Mouse (Mus musculus) erythroblast, adult 5-6 weeks (primary cell): ENCODE results near the gene Fam185a. TPM values are rescaled to one million over a fixed set of nuclear protein-coding genes. Genes with fewer than 3 reads are reported as not detected.

Experiments
- ATAC-seq: replicated peaks from 2 replicates; pipeline ENCODE4 v1.8.0; 2016; ENCODE audit warnings: moderate number of reproducible peaks, mild to moderate bottlenecking, moderate TSS enrichment, inconsistent platforms; ENCODE audit not compliant: poor library complexity, low FRiP score, severe bottlenecking
- total RNA-seq, 2 experiments: library from RNA; stranded (forward) in 1 of 2; stranded (reverse) in 1 of 2; fragments of 150-400 nt in 1 of 2; fragments of 200-764, 138-1000 nt in 1 of 2; gene quantifications; 2 replicates each; pipeline versions ENCODE4 v1.2.3 to v1.2.4; 2015 to 2017; ENCODE audit warnings: low replicate concordance in 2 of 2

Fam185a gene
- total RNA-seq, 2 experiments from 2014 or later, result 0.51 to 0.96 TPM

DNA sequence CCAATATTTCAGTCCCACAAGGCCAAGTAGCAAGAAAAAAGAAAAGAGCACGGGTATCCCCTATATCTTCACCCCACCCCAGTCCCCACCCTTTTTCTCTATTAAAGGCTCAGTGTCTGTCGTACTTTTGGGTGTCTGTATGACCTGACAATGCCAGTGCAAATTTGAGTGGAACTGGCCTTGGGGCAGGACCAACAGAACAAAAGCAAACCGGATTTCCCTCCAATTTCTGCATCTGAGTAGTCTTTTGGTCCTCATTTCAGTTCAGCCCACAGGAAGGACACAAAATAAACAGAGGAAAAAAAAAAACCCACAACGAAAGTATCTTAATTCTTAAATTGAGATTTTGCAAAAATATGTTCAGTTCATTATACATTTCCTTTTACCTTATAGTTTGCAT is 6.1 kb upstream of the Fam185a start:
- ATAC-seq, result no peak

DNA sequence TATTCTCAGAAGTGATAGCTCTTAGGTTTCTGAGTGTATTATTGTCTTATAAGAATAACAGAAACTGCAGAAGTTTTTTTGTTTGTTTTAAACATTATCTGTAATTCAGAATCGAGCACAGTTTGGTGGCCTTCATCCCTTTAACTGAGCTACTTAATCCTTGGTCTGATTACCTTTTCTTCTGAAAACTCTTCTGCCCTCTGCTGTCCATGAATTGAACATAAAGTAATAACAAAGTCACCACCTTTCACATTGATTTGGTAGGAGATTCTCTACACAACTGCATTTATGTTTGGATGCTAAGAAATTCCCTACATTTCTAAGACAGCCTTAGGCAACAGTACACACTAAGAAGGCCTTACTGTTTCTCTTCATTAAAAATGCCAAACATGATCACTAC is 4.1 kb upstream of the Fam185a start:
- ATAC-seq, result no peak

DNA sequence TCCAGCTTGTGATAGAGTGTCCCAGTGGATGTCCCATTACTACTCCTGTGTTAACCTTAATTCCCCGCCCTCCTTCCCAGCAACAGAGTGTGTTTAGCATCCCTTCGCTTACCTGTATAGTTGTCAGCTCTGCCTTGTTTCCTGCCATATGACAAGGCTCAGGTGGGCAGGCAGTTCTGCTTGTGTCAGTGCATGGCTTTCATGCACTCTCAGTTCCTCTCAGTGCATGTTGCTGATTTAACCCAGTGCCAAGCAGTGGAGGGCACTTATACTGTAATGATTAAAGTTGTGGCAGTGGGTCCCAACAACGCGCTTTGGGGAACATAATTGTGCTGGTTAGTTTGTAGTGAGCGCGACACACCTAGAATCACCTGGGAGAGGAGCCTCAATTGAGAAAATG is 1.9 kb downstream of the Fam185a start:
- ATAC-seq, result no peak

DNA sequence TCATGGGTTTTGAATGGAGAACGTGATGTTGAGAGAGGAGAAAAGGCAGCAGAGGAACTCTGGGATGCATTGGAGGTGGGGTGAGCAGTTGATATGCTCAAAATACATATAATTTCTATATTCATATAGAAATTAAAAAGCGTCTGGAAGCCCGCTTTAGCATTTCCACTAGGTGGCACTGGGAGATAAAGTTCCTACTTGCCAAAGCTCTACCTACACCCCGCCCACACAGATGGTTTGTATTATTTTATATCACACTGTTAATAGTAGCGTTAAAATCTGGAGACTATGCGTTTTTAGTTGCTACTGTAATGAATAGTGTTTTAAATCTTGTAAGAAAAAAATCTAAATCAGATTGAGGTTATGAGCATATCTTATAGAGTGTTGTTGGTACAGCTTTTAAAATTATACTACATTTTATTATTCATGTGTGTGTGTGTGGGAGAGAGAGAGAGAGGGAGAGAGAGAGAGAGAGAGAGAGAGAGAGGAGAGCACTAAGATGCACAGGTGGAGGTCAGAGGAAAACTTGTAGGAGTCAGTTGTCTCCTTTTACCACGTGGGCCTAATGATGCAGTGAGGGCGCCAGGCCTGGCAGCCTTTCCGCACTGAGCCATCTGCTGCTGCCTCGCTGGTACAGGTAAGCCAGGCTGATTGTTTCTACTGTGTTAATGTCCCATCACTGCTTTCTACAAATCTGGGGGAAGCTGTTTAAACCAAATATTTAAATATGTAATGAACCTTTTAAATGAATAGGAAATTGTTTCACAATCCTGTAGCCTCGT is 9.6 kb downstream of the Fam185a start:
- ATAC-seq, result no peak

DNA sequence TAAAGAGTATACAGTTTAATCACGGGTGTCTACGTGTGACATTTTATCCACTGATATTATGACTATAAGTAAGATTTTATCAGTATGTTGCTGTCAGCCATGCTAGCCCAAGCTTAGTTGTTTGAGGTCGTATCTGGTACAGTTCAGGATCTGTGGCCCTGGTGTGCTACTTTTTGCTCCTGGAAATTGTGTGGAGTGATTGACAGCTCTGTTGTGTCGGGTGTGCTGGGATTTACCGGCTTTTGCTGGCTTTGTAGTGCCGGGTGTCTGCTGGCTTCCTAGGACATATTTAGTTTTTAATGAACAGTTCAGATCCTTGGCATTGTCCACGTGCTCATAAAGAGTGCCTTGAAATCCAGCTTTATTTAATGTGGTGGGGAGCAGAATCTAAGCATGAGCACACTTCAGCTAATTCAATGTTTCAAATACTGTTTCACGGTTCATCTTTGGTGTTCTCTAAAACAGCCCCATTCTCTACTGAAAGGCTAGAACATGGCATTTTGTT is 11.8 kb downstream of the Fam185a start:
- no peak for ATAC-seq

DNA sequence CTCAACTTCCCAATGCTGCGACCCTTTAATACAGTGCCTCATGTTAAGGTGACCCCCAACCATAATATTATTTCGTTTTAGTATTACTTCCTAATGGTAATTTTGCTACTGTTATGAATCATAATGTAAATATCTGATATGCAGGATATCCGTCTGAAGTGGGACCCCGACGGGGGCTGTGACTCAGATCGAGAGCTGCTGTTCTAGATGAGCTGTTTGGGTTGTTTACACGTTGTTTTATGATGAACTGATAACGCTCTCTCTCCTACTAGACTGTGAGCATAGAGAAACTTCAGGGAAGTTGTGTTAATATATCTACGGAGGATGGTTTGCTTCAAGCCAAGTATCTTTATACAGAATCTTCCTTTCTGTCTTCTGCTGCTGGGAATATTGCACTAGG is 13.7 kb downstream of the Fam185a start:
- no peak for ATAC-seq

DNA sequence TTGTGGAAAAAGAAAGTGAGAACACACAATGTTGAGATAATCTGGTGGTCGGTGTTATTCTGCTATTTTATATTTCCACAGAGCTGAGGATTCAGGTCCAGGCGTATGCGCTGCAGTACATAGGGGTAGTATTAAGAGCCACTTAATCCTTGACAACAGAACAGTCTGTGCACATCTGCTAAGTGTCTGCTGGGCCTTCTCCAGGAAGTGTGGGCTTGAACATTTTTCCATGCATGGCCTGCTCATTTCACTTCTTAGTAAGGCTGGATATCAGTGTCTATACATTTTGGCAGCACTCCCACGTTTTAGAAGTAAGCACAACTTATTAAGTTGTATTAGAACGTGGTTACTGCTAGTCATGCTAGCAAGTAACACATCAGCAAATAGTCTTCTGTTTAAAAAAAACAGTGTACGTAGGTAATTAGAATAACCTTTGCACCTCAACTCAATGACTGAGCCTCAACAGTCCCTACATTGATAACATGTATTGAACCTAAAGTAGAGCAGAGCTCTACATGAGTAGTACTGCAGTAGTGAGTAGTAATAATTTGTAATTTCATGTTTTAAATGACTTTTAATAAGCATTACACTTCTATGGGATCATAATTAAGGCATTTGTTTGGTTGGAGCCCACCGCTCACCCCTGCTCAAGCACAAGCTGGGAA is 14.8 kb downstream of the Fam185a start:
- no peak for ATAC-seq

DNA sequence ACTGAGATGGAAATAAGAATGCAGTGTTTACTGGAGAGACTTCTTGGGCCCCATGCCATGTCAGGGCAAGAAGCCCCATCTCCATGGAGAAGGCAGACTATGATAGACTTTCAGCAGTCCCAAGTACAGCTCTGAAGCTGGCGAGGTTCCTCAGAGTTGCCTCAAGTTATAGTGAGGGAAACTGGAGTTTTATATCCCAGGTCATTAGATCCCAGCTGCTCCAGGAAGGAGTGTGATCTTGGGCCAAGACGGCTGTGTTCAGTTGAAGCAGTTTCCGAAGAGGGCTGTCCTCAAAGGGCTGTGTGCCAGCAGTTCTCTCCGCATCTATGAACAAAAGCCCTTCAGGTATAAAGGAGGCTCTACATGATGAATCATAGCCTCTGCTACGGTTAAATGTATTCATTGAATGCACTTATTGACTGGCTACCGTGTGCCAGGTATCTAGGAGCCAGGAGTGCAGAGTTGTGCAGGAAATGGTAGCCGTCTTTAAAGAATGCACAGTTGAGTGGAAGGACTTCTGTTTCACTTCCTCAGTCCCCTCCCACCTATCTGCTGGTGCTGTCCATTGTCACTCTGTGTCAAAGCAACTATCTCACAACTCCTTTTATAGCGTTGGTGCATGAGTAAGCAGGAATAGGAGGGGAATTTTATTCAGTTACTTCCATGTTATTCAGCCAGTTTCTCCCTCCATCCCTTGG is 16.2 kb downstream of the Fam185a start:
- no peak for ATAC-seq

DNA sequence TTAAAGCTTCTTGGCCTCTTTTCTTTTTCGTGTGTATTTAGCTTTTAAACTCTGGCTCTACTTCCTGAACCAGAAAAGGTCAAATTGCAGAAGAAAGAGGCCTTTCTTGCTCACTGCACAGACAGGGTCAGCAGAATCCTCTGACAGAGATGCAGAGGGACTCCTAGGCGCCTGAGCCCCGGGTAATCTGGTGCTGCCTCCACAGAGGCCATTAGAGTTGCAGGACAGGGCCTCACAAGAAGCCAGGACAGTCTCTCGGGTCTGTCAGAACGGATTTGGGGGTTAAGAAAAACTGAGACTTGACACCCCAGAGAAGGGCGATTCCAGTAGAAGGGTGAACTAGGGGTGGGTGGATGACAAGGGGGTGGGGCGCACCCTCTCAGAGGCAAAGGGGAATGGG is 42.6 kb downstream of the Fam185a start:
- no peak for ATAC-seq

DNA sequence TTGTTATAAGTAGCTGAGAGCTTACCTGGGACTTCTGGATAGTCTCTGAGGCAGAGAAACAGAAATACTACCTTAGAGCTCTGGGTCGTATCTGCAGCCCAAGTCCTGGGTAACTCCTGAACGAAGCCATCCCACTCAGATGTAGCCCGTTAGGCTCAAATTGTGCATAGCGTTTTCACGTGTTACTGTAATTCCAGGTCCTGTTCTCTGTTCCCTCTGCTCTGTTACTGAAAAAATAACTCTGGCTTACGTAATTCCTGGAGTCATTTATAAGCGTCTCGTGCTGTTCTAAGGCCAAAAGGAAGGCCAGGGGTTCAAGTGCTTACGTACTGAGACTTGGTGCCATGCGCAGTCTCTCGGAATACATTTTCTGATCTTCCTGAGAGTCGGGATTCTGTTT is 43.3 kb downstream of the Fam185a start:
- no peak for ATAC-seq

DNA sequence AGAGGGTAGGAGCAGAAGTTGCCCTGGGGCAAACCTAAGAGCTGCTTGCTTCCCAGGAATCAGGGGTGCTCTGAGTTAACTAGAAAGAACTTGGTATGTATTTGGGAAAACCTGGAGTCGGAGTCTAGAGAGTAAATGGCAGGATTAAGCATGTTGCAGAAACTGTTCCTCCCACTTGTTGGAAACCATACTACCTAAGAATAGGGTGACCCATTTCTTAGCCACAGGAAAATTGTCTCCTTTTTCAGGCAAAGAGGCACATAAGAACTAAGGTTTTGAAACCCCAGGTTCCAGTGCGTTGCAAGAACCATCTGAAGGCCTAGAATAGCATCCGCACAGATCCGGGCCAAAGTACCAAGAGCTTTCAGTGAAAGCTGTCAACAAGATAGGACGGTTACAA is 53.7 kb downstream of the Fam185a start:
- no peak for ATAC-seq

DNA sequence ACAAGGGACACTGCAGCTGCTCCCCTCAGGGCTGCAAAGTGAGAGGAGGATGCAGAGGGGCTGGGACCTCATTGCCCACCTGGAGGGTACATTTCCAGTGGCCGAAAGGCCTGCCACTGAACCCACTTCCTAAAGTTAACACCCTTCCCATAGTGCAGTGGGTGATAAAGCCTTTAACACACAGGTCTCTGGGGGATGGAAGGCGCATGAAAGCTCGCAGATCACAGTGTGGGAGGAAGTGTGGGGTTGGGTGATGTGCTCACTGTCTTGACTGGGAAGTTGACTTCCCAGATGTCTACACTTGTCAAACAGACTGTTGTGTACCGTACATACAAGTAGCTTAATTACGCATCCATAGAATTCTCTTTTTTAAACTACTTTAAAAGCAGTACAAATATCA is 55.0 kb downstream of the Fam185a start:
- no peak for ATAC-seq

DNA sequence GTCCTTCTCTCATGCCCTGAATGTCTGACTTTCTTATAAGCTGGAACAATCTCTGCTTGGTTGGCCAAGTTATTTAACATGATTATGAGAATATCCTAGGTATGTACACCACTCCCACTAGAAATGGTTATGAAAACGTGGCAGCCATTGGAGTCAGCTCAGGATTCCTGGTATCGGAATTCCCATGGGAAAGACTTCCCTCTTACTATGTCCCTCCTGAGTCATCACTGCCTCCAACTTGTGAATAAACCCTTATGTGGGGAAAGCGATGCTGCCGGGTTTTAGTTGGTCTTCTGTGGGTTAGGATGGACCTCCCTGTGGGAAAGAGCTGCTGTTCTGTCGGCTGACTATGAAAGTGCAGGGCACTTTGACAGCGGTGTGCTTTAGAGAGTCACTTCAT is 56.8 kb downstream of the Fam185a start:
- no peak for ATAC-seq

DNA sequence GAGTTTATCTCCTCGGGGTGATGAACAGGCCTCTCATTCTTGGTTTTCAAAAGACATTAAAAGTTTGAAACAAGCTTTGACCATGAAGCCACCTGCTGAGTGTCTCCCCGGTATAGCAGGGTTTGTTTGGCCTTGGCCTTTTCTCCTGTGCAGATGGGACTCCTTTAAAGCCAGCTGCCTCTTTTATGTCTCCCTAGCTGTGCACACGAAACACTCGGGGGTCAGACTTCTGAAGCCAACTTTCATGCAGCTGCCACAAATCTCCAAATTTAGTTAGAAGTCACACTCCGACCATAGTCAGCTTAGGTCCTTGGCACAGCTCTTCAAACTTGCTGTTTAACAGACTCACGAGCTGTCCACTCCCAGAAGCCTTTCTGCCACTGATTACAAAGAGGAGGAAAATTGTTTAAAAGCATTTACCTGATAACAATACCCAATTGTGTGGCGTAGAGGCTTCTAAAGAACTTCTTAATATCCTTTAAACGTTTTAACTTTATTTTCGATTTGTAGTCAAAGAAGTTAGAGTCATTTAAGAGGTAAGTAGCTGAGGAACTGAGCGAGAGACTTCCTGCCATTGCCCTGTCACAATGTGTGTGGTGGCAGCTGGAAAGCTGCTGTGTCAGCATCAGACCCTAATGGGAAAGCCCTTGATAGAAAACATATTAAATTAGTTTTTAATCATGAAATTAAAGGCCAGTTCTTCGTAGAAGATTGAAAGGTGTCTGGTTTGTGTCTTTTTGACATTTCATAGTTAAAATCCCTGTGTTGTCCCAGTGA is 57.9 kb downstream of the Fam185a start:
- ATAC-seq, result no peak

DNA sequence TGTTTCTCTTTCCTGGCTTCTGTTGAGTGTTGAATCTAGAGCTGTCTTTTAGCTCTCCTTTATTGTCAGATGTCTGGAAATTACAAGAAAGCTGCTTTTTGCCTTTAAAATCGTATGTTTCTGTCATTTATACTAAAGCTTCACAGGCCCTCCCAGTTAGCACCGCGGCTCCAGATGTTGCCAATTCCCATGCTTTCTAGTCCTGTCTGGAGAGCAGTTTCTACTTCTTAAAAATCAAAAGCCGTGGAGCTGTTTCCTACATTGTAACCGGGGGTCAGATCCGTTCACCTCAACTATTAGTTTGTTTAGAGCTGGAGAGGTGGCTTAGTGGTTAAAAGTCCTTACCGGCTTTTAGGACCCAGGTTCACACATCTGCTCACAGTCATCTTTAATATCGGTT is 58.5 kb downstream of the Fam185a start:
- ATAC-seq, result no peak

DNA sequence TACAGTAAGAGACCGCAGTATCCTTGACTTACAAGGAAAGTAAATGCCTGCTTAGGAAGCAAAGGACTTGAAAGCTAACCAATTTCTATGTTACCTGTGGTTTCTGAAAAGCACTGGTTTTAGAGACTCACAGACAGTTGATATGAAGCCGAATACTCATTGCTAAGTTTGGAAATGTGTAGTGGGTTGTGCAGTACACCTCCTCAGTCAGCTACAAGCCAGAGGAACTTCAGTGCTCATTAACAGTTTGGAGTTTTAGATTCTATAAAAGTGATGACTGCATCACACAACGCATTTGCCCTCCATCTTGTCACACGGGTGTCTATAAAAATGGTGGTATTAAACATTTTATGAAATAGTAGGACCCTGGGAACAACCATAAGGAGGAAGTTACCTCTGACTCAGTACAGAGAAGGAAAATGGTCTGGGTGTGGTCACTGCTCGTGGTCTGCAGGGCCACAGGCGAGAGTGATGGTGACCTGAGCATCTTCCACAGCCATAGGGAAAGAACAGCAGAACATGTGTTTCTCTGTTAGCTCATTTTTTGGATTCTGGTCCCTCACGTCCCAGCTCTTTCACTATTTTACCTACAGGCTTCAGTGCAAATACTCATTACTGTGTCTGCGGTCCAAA is 60.6 kb downstream of the Fam185a start:
- no peak for ATAC-seq

DNA sequence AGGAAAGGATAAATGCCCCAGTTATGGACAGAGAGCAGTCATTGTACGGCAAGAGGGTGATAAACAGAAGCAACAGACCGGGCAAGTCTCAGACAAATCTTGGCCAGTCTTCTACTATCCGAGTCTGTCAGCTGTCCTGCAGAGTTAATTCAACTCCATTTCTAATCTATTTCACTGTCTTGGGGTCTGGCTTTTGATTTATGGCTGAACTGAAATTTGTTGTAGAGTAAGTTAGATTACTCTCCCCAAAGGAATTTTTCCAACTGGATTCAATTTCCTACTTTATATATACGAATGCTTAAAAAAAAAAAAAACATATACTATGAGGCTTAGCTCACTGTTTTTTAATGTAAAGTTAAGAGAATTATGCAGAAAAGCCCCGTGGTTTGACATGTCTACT is 62.0 kb downstream of the Fam185a start:
- no peak for ATAC-seq

DNA sequence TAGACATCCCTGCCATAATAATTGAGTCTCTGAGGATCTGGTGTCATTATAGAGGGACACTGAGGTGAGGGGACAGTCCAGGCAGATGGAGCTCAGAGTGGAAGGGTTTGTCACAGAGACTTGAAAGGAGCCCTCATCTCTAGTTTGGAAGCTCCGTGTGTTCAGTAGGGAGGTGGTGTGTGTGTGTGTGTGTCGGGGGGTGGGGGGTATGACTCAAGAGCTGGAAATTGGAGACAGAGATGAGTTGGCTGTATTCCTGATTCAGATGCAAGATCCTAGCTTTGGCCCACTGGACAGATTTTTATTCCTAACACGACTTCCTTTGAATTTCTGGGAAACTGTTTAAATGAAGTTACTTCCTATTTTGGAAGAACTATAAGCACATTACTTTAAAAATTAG is 62.5 kb downstream of the Fam185a start:
- ATAC-seq, result no peak

DNA sequence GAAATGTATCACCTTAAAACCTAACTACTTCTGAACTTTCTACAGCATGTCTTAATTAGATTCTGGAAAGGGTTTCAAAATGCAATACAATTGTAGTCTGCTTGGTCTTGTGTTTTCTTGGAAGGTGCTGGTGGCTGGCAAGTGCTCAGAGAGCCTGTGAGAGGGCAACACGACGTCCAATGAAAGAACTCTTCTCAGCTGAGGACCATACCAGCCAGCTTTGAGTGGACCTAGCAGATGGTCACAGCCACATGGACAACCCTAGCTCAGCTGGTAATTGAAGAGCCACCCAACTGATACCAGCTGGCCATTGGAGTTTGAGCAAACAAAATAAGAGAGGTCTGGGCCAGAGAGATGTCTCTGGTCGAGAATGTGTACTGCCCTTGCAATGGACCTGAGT is 63.0 kb downstream of the Fam185a start:
- ATAC-seq, result no peak

DNA sequence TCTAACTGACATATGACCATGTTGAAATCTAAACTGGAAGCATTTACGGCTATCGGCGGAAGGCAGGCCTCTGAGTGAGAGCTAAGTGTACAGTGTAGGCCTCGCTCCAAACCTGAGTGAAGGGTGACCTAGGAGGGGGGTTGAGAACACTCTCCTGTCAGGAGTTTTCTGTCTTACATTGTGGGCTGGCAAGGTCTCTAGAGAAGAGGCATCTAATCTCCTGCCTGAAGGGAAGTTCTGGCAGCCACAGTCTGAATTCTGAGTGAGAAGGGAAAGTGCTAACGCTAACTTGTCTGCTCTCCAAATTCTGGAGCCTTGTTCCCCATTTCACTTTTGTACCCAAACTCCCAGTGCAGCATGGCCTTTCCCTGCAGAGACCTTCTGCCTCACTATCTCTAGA is 63.7 kb downstream of the Fam185a start:
- no peak for ATAC-seq
